Comparison of ENCODE assay signal across 22 mouse cellular contexts in genomic region chr6:23255161-23255560, GRCm38 (mm10). TPM values are rescaled to one million over a fixed set of nuclear protein-coding genes. Genes with fewer than 3 reads are reported as not detected.
DNase-seq lines count a peak whose midpoint lies in the region; ATAC-seq lines count a peak whose summit lies in the region.
"Had no signal": no experiment of that assay in that cellular context is flagged by ENCODE, and none has a peak within 500 bp of the region (broad histone marks: within the 10 kb centered on the region; RNA-seq: fewer than 3 reads in every experiment).

No protein-coding gene starts in this region.

- no peaks in the 10 kb centered on the region for H3K4me1 ChIP-seq in limb, embryonic 11.5 days (ENCODE audit: control insufficient read depth, insufficient read depth, low read length)
- peaks cover 8% of the 10 kb centered on the region for H3K4me1 ChIP-seq in limb, embryonic 10.5 days
- peaks cover 16% of the 10 kb centered on the region for H3K4me1 ChIP-seq in forebrain, embryonic 11.5 days (replicated peaks; ENCODE audit: control insufficient read depth, insufficient read depth, low read length)

- no peaks in the 10 kb centered on the region for H3K9me3 ChIP-seq in limb, embryonic 11.5 days (ENCODE audit: control insufficient read depth, low read length)
- H3K9me3 ChIP-seq in limb, embryonic 10.5 days (replicated peaks) = no peaks in the 10 kb centered on the region
- H3K9me3 ChIP-seq in forebrain, embryonic 11.5 days (ENCODE audit: control insufficient read depth, low read length) = no peaks in the 10 kb centered on the region
- H3K9me3 ChIP-seq: hindbrain, embryonic 15.5 days had no signal

- no peak overlapping the region for H3K9ac ChIP-seq in limb, embryonic 11.5 days (ENCODE audit: low read length)
- H3K9ac ChIP-seq in forebrain, embryonic 11.5 days (ENCODE audit: low read length) = no peak overlapping the region
- H3K9ac ChIP-seq: hindbrain, embryonic 15.5 days had no signal

- peaks cover 74% of the 10 kb centered on the region for H3K27me3 ChIP-seq in limb, embryonic 11.5 days (ENCODE audit: control insufficient read depth, insufficient read depth, low read length)
- H3K27me3 ChIP-seq in limb, embryonic 10.5 days (ENCODE audit: low read depth, poor library complexity, severe bottlenecking) = peaks cover 98% of the 10 kb centered on the region
- H3K27me3 ChIP-seq in forebrain, embryonic 11.5 days (ENCODE audit: control insufficient read depth, insufficient read depth, low read length) = peaks cover 24% of the 10 kb centered on the region

- 3% methylated on average over 8 of the region's 8 CpGs for WGBS in limb, embryonic 11.5 days
- WGBS in limb, embryonic 10.5 days = 3% methylated on average over 8 of the region's 8 CpGs
- WGBS in forebrain, embryonic 11.5 days = 24% methylated on average over 8 of the region's 8 CpGs

- no peaks in the 10 kb centered on the region for H3K36me3 ChIP-seq in limb, embryonic 11.5 days (ENCODE audit: control insufficient read depth, insufficient read depth, low read length)
- no peaks in the 10 kb centered on the region for H3K36me3 ChIP-seq in limb, embryonic 10.5 days
- H3K36me3 ChIP-seq in forebrain, embryonic 11.5 days (ENCODE audit: control insufficient read depth, insufficient read depth, low read length) = no peaks in the 10 kb centered on the region
- H3K36me3 ChIP-seq: hindbrain, embryonic 15.5 days had no signal

- no peak overlapping the region for H3K27ac ChIP-seq in limb, embryonic 11.5 days (replicated peaks; ENCODE audit: low read depth, low read length)
- H3K27ac ChIP-seq in limb, embryonic 10.5 days = no peak overlapping the region
- H3K27ac ChIP-seq in forebrain, embryonic 11.5 days (ENCODE audit: low read depth, low read length) = no peak overlapping the region
- H3K27ac ChIP-seq: heart, adult 2 months; hindbrain, embryonic 15.5 days had no signal

- H3K4me3 ChIP-seq in limb, embryonic 11.5 days (ENCODE audit: low read depth, low read length) = no peak overlapping the region
- H3K4me3 ChIP-seq in limb, embryonic 10.5 days = no peak overlapping the region
- no peak overlapping the region for H3K4me3 ChIP-seq in forebrain, embryonic 11.5 days (ENCODE audit: low read depth, low read length)
- H3K4me3 ChIP-seq: heart, adult 2 months; hindbrain, embryonic 15.5 days had no signal

- peak; percentile 18 for DNase-seq in embryo, embryonic 9.5 days (ENCODE audit: extremely low spot score)
- no peak for DNase-seq in embryo, embryonic 10 days (ENCODE audit: low spot score)
- DNase-seq in limb, embryonic 11.5 days (ENCODE audit: low spot score) = peak; percentile 43
- DNase-seq in limb, embryonic 10.5 days (ENCODE audit: low spot score) = no peak
- no peak for DNase-seq in forebrain, embryonic 11.5 days (ENCODE audit: low spot score)
- DNase-seq: adrenal gland, postnatal 10 days; cerebellum, adult 11 months; cerebellum, adult 8-10 months; gastrocnemius, postnatal 10 days; heart, adult 2 months; heart, postnatal 36 days had no signal

- ATAC-seq in limb, embryonic 11.5 days (ENCODE audit: insufficient number of reproducible peaks, low FRiP score, low TSS enrichment, low read depth) = no peak
- ATAC-seq in common myeloid progenitor, adult 5-6 weeks (replicated peaks; ENCODE audit: low read depth, poor library complexity, severe bottlenecking) = peak; percentile 24; the same call in 1 of the 2 replicates
- peak; percentile 37 for ATAC-seq in granulocyte monocyte progenitor cell, adult 5-6 weeks (replicated peaks; ENCODE audit: poor library complexity, severe bottlenecking)
- ATAC-seq in forebrain, embryonic 11.5 days (replicated peaks; ENCODE audit: low FRiP score) = no peak
- ATAC-seq: forebrain, embryonic 16.5 days; intestine, embryonic 16.5 days had no signal

- H3K4me2 ChIP-seq in limb, embryonic 11.5 days (ENCODE audit: low read depth, severe bottlenecking) = no peak overlapping the region
- H3K4me2 ChIP-seq in forebrain, embryonic 11.5 days (ENCODE audit: low read depth, low read length, severe bottlenecking) = no peak overlapping the region; the same call in 1 of the 2 replicates
- H3K4me2 ChIP-seq: heart, embryonic 11.5 days; hindbrain, embryonic 15.5 days had no signal

RNA-seq across cellular contexts. Expression of gene Fezf1, which starts 7.0 kb away (rescaled TPM):
- not detected in 2 replicates for polyA plus RNA-seq in limb, embryonic 11.5 days (2014; fragmentation: Nextera tagmentation; extraction: Ambion mirVana)
- polyA plus RNA-seq in limb, embryonic 10.5 days (2016; fragmentation: Nextera tagmentation; extraction: Ambion mirVana) = not detected in 2 replicates
- not detected in 2 replicates for total RNA-seq in common myeloid progenitor, adult 5-6 weeks (2017)
- not detected in 2 replicates for total RNA-seq in granulocyte monocyte progenitor cell, adult 5-6 weeks (2014; fragmentation: Nextera tagmentation)
- total RNA-seq in granulocyte monocyte progenitor cell, adult 5-6 weeks (2017) = not detected in 2 replicates
- 34.9 and 37.0 TPM in 2 replicates for polyA plus RNA-seq in forebrain, embryonic 11.5 days (2014; fragmentation: Nextera tagmentation; extraction: Ambion mirVana)
- total RNA-seq: adrenal gland, postnatal 10 days; adrenal gland, postnatal 4 days; gastrocnemius, postnatal 10 days; gastrocnemius, postnatal 4 days; heart, adult 2 months; heart, postnatal 36 days; MEL had no signal
- polyA plus RNA-seq: C2C12; heart, adult 2 months; heart, embryonic 11.5 days; heart, embryonic 16.5 days; hindbrain, embryonic 15.5 days; intestine, embryonic 16.5 days had no signal

Comparison
In these comparisons a context has a peak if more than half of its experiments do, and no peak if none do; other contexts are left out.
1. DNase-seq: peak in embryo, embryonic 9.5 days (single experiment) and limb, embryonic 11.5 days (single experiment); none in embryo, embryonic 10 days (single experiment), limb, embryonic 10.5 days (single experiment) and forebrain, embryonic 11.5 days (single experiment).
2. ATAC-seq: peak in common myeloid progenitor, adult 5-6 weeks (single experiment) and granulocyte monocyte progenitor cell, adult 5-6 weeks (single experiment); none in limb, embryonic 11.5 days (single experiment) and forebrain, embryonic 11.5 days (single experiment).
3. RNA of gene Fezf1, which starts 7.0 kb away (polyA plus RNA-seq): 34.9 to 37.0 TPM in forebrain, embryonic 11.5 days; not detected in limb, embryonic 11.5 days and not detected in limb, embryonic 10.5 days; every median in the first group is over 10 times any median in the second.